Mouse (Mus musculus): ENCODE data around the gene Hist3h2a.

Gene Hist3h2a

DNA sequence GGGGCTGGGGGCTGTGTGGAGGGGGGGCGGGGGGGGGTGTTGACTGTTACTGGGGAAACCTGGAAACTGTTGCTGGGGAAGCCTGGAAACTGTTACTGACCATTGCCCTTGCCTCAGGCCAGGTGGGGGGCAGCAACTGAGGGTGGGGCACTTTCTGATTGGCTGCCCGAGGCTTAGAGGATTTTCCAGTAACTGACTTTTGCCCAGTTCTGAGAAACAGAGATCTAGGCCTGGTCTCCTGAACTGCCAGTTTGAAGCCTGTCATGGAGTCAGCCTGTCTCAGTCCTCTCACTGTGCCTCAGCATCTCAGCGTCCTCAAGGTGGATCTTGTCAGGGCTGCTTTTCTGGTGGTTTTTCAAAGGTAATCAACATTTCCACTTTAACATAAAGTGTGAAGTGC, 19.9 kb downstream of the Hist3h2a start:
- no peak for TF ChIP-seq GATA4 (IDR thresholded peaks at IDR 0.05; ENCODE audit: insufficient replicate concordance, low read length)

GRCm38 (mm10) chr11:58977150-58977549, 22.7 kb downstream of the Hist3h2a start:
- no peak for TF ChIP-seq GATA4 (IDR thresholded peaks at IDR 0.05; ENCODE audit: insufficient replicate concordance, low read length)

DNA sequence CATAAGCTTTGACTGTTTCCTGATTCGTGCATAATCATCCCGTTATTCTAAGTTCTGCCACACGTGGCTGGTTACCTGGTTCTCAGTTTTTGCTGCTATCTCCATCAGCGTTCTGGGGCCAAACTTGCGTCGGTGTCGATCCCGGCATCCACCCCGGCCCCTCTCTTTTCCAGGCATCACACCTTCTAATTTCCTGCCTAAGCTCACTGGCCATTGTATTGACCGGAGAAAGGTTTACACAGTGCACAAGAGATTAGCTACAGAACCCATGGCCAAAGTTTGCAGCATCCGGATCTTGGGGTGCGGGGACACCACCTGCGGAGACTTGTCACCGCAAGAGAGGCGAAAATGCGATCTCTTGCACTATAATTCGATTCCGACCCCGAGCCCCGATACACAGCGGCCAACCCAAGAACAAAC, 23.1 kb downstream of the Hist3h2a start:
- no peak for TF ChIP-seq GATA4 (IDR thresholded peaks at IDR 0.05; ENCODE audit: insufficient replicate concordance, low read length)

DNA sequence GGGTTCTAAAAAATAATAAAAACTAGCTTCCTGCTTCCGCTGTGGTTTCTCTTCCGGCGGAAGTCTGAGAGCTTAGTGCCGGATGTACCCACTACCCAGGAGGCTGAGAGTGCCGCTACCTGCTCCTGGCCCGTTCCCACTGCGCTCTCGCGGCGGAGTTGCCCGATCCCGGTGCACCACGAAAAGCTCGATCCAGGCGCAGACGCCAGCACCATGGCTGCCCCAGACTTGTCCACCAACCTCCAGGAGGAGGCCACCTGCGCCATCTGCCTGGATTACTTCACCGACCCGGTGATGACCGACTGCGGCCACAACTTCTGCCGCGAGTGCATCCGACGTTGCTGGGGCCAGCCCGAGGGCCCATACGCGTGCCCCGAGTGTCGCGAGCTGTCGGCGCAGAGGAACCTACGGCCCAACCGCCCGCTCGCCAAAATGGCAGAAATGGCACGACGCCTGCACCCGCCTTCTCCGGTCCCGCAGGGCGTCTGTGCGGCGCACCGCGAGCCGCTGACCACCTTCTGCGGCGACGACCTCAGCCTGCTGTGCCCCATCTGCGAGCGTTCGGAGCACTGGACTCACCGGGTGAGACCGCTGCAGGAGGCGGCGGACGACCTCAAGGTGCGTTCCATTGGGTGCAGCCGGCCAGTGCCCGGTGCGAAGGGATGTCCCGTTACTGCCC, 23.7 kb downstream of the Hist3h2a start, which contains the start of gene Trim11:
Gene Trim11, plus strand, starts transcription at position 67 of the 679 bp plus-strand sequence.
- TF ChIP-seq GATA4 (IDR thresholded peaks at IDR 0.05; ENCODE audit: insufficient replicate concordance, low read length), result no peak

DNA sequence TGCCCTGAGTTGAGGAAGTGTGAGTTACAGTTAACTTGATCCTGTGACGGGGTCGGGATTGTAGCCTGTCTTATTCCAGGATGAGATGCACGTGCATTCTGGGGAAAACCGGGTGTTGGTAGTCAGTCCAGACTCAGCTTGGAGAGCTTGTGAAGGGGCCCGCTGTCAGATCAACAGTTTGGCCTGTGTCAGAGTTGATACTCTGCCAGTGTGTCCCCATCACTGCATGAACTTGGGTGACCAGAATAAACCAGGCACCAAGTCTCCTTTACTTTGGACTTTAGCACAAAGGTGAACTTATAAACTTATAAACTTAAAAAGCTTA, 24.2 kb downstream of the Hist3h2a start:
- TF ChIP-seq GATA4 (IDR thresholded peaks at IDR 0.05; ENCODE audit: insufficient replicate concordance, low read length), result no peak

DNA sequence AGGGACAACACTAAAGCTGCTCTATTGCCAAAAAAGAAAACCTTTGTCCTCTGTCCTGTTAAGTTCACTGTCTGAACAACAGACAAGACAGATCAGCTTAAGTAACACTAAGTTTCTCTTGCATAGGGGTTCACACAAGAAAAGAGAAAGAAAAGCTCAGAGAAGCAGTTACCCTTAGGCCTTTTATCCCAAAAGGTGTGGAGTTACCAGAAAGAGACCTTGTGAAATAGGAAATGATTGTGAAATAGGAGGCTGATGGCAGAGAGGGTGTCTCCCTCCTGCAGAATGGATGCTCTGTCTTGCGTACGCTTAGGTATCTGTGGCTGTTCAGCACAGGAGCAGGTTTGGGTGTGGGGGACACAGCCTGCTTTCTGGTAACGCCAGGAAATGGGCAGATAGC, 24.7 kb downstream of the Hist3h2a start:
- TF ChIP-seq GATA4 (IDR thresholded peaks at IDR 0.05; ENCODE audit: insufficient replicate concordance, low read length), result no peak

- TF ChIP-seq GATA4 (IDR thresholded peaks at IDR 0.05; ENCODE audit: insufficient replicate concordance, low read length), result no peak
These were observed 25.2 kb downstream of the Hist3h2a start for GRCm38 (mm10) chr11:58979661-58980060.

DNA sequence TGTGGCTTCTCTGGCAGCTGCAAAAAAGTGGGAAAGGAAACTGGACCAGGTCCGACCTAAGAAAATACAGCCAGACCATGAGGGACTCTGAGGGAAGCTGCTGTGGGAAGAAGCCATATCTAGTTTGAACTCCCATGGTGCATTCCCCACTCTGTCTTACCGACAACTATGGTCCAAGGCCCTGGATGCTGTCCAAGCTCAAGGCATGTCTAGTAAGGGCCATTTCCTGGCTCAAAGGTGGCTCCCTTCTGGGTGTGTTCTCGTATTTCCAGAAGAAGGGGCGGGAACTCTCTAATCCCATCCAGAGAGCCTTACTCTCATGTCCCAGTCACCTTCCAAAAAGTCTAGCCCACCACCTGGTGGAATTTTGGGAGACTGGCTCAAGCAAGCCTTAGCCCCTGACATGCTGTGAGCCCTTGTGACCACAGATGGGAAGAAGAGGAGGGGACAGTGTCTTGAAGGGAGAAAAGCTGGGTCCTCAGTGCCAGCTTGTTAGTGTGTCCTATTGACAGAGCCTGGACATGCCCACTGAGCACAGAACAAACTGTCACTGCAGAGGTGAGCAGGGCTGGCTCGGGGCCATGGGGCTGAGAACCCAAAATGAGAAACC, 26.0 kb downstream of the Hist3h2a start:
- TF ChIP-seq GATA4 (IDR thresholded peaks at IDR 0.05; ENCODE audit: insufficient replicate concordance, low read length), result no peak

GRCm38 (mm10) chr11:58981541-58982447, 27.3 kb downstream of the Hist3h2a start:
- TF ChIP-seq GATA4 (IDR thresholded peaks at IDR 0.05; ENCODE audit: insufficient replicate concordance, low read length), result no peak

DNA sequence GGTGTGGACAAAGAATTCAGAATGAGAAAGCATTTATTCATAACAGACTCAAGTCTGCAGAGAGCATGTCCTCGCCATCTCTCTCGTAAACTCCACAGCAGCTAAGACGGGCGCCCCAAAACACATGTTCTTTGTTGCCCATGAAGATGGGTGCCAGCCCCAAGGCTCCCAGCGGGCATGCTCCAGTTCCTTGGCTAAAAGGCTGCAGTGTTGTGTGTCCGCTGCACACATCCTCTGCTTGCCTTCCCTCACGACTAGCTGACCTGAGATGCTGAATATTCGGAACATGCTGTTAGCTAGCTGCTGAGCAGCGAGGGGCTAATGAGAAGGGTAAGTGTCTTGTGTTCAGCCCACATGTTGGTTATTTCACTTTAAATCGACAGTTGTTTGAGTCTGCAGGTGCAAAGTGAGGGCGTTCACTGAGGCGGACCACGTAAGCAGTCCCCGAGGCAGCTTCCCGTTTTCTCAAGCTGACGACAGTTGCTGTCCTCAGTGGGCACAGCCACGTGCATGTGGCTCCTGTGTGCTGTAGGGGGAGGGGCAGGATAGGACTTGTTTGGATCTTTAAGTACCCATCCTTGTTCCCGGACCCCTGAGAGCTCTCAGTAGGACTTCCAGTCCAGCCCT, 28.1 kb downstream of the Hist3h2a start:
- no peak for TF ChIP-seq GATA4 (IDR thresholded peaks at IDR 0.05; ENCODE audit: insufficient replicate concordance, low read length)

DNA sequence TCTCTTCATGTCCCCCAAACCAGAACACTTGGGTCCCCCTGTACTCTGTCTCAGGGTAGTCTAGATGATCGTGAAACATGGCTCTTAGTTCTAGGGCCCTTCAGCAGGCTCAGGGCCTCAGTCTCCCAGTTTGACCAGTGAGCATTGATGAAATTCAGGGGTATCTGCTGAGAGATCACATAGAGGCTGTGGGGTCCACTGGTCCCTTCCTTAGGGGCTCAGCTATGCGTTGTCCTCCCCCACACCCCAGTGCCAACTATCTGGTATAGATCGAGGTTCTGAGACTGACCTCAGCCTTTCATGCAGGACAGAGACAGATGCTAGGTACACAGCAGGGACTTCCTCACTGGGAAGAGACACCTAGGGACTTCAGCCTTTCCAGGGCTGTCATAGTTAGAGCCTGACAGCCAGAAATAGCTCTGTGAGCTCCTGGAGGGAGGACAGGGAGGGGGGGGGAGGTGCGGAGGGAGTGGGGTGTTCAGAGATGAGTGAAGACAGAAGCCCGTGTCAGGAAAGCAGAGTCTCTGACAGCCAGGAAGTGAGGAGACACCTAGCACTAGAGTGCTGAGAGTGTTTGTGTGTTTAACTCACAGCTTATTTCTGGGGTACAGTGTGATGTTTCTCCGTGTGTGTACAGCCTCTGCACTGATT, 29.3 kb downstream of the Hist3h2a start:
- TF ChIP-seq GATA4 (IDR thresholded peaks at IDR 0.05; ENCODE audit: insufficient replicate concordance, low read length), result no peak

DNA sequence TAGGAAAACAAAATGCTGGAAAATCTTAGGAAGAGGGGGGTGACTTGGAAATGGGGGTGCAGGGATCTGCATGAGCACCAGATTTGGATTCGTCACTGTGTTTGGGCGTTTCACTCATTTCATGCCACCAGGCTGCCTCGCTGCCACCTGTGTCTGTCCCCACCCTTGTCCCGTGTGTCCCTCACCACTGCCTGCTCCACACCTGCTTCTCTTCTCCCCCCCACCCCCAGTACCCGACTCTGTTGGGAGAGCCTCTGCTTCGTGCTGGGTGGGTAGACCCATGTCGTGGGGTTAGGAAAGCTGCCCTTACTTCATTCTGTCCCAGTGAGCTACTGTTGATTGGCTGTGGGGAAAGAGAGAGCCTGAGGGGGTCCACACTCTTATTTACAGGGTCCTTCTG, 30.2 kb downstream of the Hist3h2a start:
- TF ChIP-seq GATA4 (IDR thresholded peaks at IDR 0.05; ENCODE audit: insufficient replicate concordance, low read length), result no peak

GRCm38 (mm10) chr11:58985299-58985917, 30.9 kb downstream of the Hist3h2a start:
- TF ChIP-seq GATA4 (IDR thresholded peaks at IDR 0.05; ENCODE audit: insufficient replicate concordance, low read length), result no peak

DNA sequence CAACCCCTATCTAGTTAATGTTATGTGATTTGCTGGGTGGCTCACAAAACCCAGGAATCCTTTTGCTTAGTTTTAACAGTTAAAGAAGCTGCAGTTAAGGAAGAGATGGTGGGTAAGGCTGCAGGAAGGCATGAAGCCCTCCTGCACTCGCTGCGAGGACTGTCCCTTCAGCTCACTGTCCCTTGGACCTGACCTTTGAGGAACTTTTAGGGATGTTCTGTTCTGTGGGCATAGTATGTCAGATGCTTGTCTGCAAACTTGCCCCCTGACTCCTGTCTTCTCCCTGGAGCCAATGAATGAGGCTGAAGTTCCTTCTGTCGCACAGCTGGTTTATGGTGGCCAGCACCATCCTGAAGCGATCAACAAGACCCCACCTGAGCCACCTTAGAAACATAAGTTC, 34.7 kb downstream of the Hist3h2a start:
- no peak for TF ChIP-seq GATA4 (IDR thresholded peaks at IDR 0.05; ENCODE audit: insufficient replicate concordance, low read length)

DNA sequence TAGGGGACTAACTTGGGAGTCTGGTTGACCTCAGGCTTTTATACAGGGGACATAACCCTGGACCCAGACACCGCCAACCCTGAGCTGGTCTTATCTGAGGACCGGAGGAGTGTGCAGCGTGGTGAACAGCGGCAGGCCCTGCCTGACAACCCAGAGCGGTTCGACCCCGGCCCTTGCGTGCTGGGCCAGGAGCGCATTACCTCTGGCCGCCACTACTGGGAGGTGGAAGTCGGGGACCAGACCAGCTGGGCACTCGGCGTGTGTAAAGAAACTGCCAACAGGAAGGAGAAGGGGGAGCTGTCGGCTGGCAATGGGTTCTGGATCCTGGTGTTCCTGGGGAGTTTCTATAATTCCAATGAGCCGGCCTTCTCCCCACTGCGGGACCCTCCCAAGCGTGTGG, 35.7 kb downstream of the Hist3h2a start:
- no peak for TF ChIP-seq GATA4 (IDR thresholded peaks at IDR 0.05; ENCODE audit: insufficient replicate concordance, low read length)

Data from liver, adult (tissue).